In genomic region chr11:85572590-85572989, GRCm38 (mm10) we compare ENCODE assay signal across 20 mouse cellular contexts.
DNase-seq lines count a peak whose midpoint lies in the region; ATAC-seq lines count a peak whose summit lies in the region.
"Had no signal": no experiment of that assay in that cellular context is flagged by ENCODE, and none has a peak within 500 bp of the region (broad histone marks: within the 10 kb centered on the region; RNA-seq: fewer than 3 reads in every experiment).

No protein-coding gene starts in this region.

- no peaks in the 10 kb centered on the region for H3K36me3 ChIP-seq in heart, embryonic 11.5 days (ENCODE audit: control insufficient read depth, insufficient read depth, low read length)
- no peaks in the 10 kb centered on the region for H3K36me3 ChIP-seq in kidney, embryonic 15.5 days
- H3K36me3 ChIP-seq in midbrain, embryonic 10.5 days = no peaks in the 10 kb centered on the region
- no peaks in the 10 kb centered on the region for H3K36me3 ChIP-seq in midbrain, embryonic 14.5 days (ENCODE audit: control insufficient read depth, insufficient read depth, low read length)
- H3K36me3 ChIP-seq: hindbrain, embryonic 12.5 days; limb, embryonic 12.5 days; liver, embryonic 13.5 days had no signal

- H3K4me2 ChIP-seq in heart, embryonic 11.5 days = no peak overlapping the region
- H3K4me2 ChIP-seq in kidney, embryonic 15.5 days = no peak overlapping the region
- no peak overlapping the region for H3K4me2 ChIP-seq in midbrain, embryonic 14.5 days (ENCODE audit: low read length)
- H3K4me2 ChIP-seq: hindbrain, embryonic 12.5 days; limb, embryonic 12.5 days; liver, embryonic 13.5 days had no signal

- peaks cover 40% of the 10 kb centered on the region for H3K4me1 ChIP-seq in heart, embryonic 11.5 days (ENCODE audit: control insufficient read depth, insufficient read depth, low read length)
- peaks cover 30% of the 10 kb centered on the region for H3K4me1 ChIP-seq in kidney, embryonic 15.5 days
- peaks cover 44% of the 10 kb centered on the region for H3K4me1 ChIP-seq in midbrain, embryonic 10.5 days
- peaks cover 2% of the 10 kb centered on the region; the same call in 1 of the 2 replicates for H3K4me1 ChIP-seq in midbrain, embryonic 14.5 days (ENCODE audit: control insufficient read depth, insufficient read depth, low read length)

- no peak for ATAC-seq in heart, embryonic 11.5 days (replicated peaks; ENCODE audit: insufficient number of reproducible peaks, low FRiP score, low TSS enrichment)
- ATAC-seq in kidney, embryonic 15.5 days (replicated peaks; ENCODE audit: low FRiP score) = no peak
- no peak for ATAC-seq in midbrain, embryonic 14.5 days (ENCODE audit: low FRiP score, low TSS enrichment)
- ATAC-seq: activated CD4-positive, CD25-positive, alpha-beta regulatory T cell, adult 4 months; inflammation-experienced regulatory T-cells, adult 6 months; midbrain, embryonic 16.5 days; Patski had no signal

- intact Hi-C loops in heart, postnatal 36 days (cut with DNase I) = no loop called here

- DNase-seq in heart, postnatal 36 days = no peak
- DNase-seq in kidney, adult 8-10 months = no peak
- DNase-seq in midbrain, embryonic 10.5 days (ENCODE audit: low spot score) = no peak
- no peak for DNase-seq in midbrain, embryonic 14.5 days
- no peak for DNase-seq in adipocyte (ENCODE audit: low spot score)
- DNase-seq: adrenal gland, postnatal 25 days; B cell, adult 2 months; cerebellum, adult 2 months; gastrocnemius, postnatal 14 days; kidney, postnatal 14 days; liver, embryonic 13.5 days; thymus, postnatal 4 days had no signal

- H3K4me3 ChIP-seq in heart, embryonic 11.5 days (ENCODE audit: low read depth, low read length) = no peak overlapping the region
- H3K4me3 ChIP-seq in kidney, embryonic 15.5 days (replicated peaks) = no peak overlapping the region
- no peak overlapping the region for H3K4me3 ChIP-seq in midbrain, embryonic 10.5 days
- no peak overlapping the region for H3K4me3 ChIP-seq in midbrain, embryonic 14.5 days (replicated peaks; ENCODE audit: low read depth, low read length)
- H3K4me3 ChIP-seq: hindbrain, embryonic 12.5 days; limb, embryonic 12.5 days; liver, embryonic 13.5 days had no signal

- H3K27me3 ChIP-seq in heart, embryonic 11.5 days (ENCODE audit: control insufficient read depth, insufficient read depth, low read length) = no peaks in the 10 kb centered on the region
- no peaks in the 10 kb centered on the region for H3K27me3 ChIP-seq in kidney, embryonic 15.5 days
- no peaks in the 10 kb centered on the region for H3K27me3 ChIP-seq in midbrain, embryonic 10.5 days (ENCODE audit: low read depth, poor library complexity, severe bottlenecking)
- no peaks in the 10 kb centered on the region for H3K27me3 ChIP-seq in midbrain, embryonic 14.5 days (ENCODE audit: control insufficient read depth, insufficient read depth, low read length)
- H3K27me3 ChIP-seq: hindbrain, embryonic 12.5 days; limb, embryonic 12.5 days; liver, embryonic 13.5 days; Patski had no signal

- no peaks in the 10 kb centered on the region for H3K9me3 ChIP-seq in heart, embryonic 11.5 days (replicated peaks; ENCODE audit: control insufficient read depth, low read length)
- H3K9me3 ChIP-seq in kidney, embryonic 15.5 days (replicated peaks) = no peaks in the 10 kb centered on the region
- H3K9me3 ChIP-seq in midbrain, embryonic 10.5 days (replicated peaks) = no peaks in the 10 kb centered on the region
- no peaks in the 10 kb centered on the region for H3K9me3 ChIP-seq in midbrain, embryonic 14.5 days (ENCODE audit: control insufficient read depth, low read length)
- H3K9me3 ChIP-seq: hindbrain, embryonic 12.5 days; limb, embryonic 12.5 days; liver, embryonic 13.5 days had no signal

- H3K9ac ChIP-seq in heart, embryonic 11.5 days (ENCODE audit: low read depth, low read length) = no peak overlapping the region
- H3K9ac ChIP-seq in kidney, embryonic 15.5 days = no peak overlapping the region
- no peak overlapping the region for H3K9ac ChIP-seq in midbrain, embryonic 14.5 days (replicated peaks; ENCODE audit: low read length)
- H3K9ac ChIP-seq: hindbrain, embryonic 12.5 days; limb, embryonic 12.5 days; liver, embryonic 13.5 days had no signal

- 23% methylated on average over 3 of the region's 3 CpGs for WGBS in heart, embryonic 11.5 days (ENCODE audit: insufficient replicate concordance)
- 62% methylated on average over 3 of the region's 3 CpGs for WGBS in kidney, embryonic 15.5 days
- 88% methylated on average over 3 of the region's 3 CpGs for WGBS in midbrain, embryonic 10.5 days
- WGBS in midbrain, embryonic 14.5 days = 91% methylated on average over 3 of the region's 3 CpGs

- peak overlapping the region; percentile 71 for H3K27ac ChIP-seq in heart, embryonic 11.5 days (ENCODE audit: low read depth, low read length)
- H3K27ac ChIP-seq in kidney, embryonic 15.5 days = peak overlapping the region; percentile 66
- H3K27ac ChIP-seq in midbrain, embryonic 10.5 days (replicated peaks) = 0 out of 2 replicates have a peak overlapping the region, but pooled peaks have one; percentile 49
- no peak overlapping the region for H3K27ac ChIP-seq in midbrain, embryonic 14.5 days (replicated peaks; ENCODE audit: low read depth, low read length)
- H3K27ac ChIP-seq: hindbrain, embryonic 12.5 days; limb, embryonic 12.5 days; liver, embryonic 13.5 days had no signal
